Mouse (Mus musculus) liver, embryonic 12.5 days (tissue): Measurements from ENCODE around the gene Smim23. TPM values are rescaled to one million over a fixed set of nuclear protein-coding genes. Genes with fewer than 3 reads are reported as not detected.

Experiments
- ATAC-seq: fragments of 200-750 bp; cut with Nextera tagmentation; 2 replicates; pipeline ENCODE4 v1.8.0; 2017; ENCODE audit warnings: moderate number of reproducible peaks, mild to moderate bottlenecking, moderate library complexity
- H3K27ac ChIP-seq: fragments of 300-500 bp; sonication (generic); 2 replicates; pipeline ENCODE4 v1.5.1; 2016; ENCODE audit warnings: mild to moderate bottlenecking
- H3K27me3 ChIP-seq: fragments of 300-500 bp; sonication (generic); replicated peaks from 2 replicates; pipeline ENCODE4 v1.6.1; 2016; ENCODE audit warnings: mild to moderate bottlenecking, moderate library complexity
- H3K36me3 ChIP-seq: fragments of 300-500 bp; sonication (generic); 2 replicates; pipeline ENCODE4 v1.6.1; 2016; ENCODE audit warnings: mild to moderate bottlenecking, moderate library complexity
- H3K4me1 ChIP-seq: fragments of 300-500 bp; sonication (generic); 2 replicates; pipeline ENCODE4 v1.6.1; 2016
- H3K4me2 ChIP-seq: fragments of 300-500 bp; sonication (generic); 2 replicates; pipeline ENCODE4 v1.6.1; 2016; ENCODE audit warnings: mild to moderate bottlenecking, moderate library complexity
- H3K4me3 ChIP-seq: fragments of 300-500 bp; sonication (generic); 2 replicates; pipeline ENCODE4 v1.5.1; 2016; ENCODE audit warnings: mild to moderate bottlenecking, moderate library complexity
- H3K9ac ChIP-seq: fragments of 300-500 bp; sonication (generic); 2 replicates; pipeline ENCODE4 v1.6.1; 2016; ENCODE audit warnings: mild to moderate bottlenecking, moderate library complexity
- H3K9me3 ChIP-seq: fragments of 300-500 bp; sonication (generic); replicated peaks from 2 replicates; pipeline ENCODE4 v1.6.1; 2016; ENCODE audit warnings: mild to moderate bottlenecking, moderate library complexity
- WGBS: fragments of 180-500 bp; shearing (Covaris S2); methylation state at CpG from one replicate; pipeline ENCODE4 v1.1.7; 2016; ENCODE audit not compliant: insufficient replicate concordance; 5-methylcytosine and 5-hydroxymethylcytosine counted together
- polyA plus RNA-seq: library from polyadenylated mRNA; unstranded; fragments of >200 nt; fragmentation: Nextera tagmentation; extraction: Ambion mirVana; gene quantifications from 2 replicates; pipeline ENCODE4 v1.2.1, GENCODE M21; 2016

The Smim23 gene
- not detected in 2 replicates for polyA plus RNA-seq

- Histone ChIP-seq H3K27ac (no peak within 1 kb of the TSS), H3K9me3 (no peaks in the 10 kb centered on the region), H3K27me3 (peaks cover 3% of the 10 kb centered on the region; the same call in 1 of the 2 replicates), H3K4me1 (no peaks in the 10 kb centered on the region), H3K36me3 (no peaks in the 10 kb centered on the region), H3K4me3 (no peak within 1 kb of the TSS), H3K9ac (no peak within 1 kb of the TSS), H3K4me2 (no peak within 1 kb of the TSS)
- WGBS: 43% methylated on average over 1 of the region's 1 CpGs
- no peak for ATAC-seq
Measured at GRCm38 (mm10) chr11:32824505-32824904, at the start of gene Smim23. TSS of gene Smim23 (minus strand) at chr11:32824605.

GRCm38 (mm10) chr11:32868619-32869383 is 44.4 kb upstream of the Smim23 start:
- 70% methylated on average over 10 of the region's 10 CpGs for WGBS
- Histone ChIP-seq H3K9me3 (0 out of 2 replicates have a peak, but pooled peaks cover 4% of the 10 kb centered on the region), H3K4me2 (no peak overlapping the region), H3K36me3 (no peaks in the 10 kb centered on the region), H3K4me3 (no peak overlapping the region), H3K9ac (no peak overlapping the region), H3K4me1 (no peaks in the 10 kb centered on the region), H3K27me3 (no peaks in the 10 kb centered on the region), H3K27ac (no peak overlapping the region)
- ATAC-seq: no peak

GRCm38 (mm10) chr11:32864615-32865014 is 40.2 kb upstream of the Smim23 start:
- Histone ChIP-seq H3K27me3 (no peaks in the 10 kb centered on the region), H3K36me3 (no peaks in the 10 kb centered on the region), H3K27ac (no peak overlapping the region), H3K9me3 (no peaks in the 10 kb centered on the region), H3K9ac (no peak overlapping the region), H3K4me1 (no peaks in the 10 kb centered on the region), H3K4me3 (no peak overlapping the region), H3K4me2 (no peak overlapping the region)
- no peak for ATAC-seq
- WGBS: 79% methylated on average over 5 of the region's 5 CpGs

- H3K27me3 ChIP-seq: no peaks in the 10 kb centered on the region
- no peak overlapping the region for H3K27ac ChIP-seq
- WGBS: 44% methylated on average over 8 of the region's 8 CpGs
- H3K9ac ChIP-seq: no peak overlapping the region
- H3K9me3 ChIP-seq: no peaks in the 10 kb centered on the region
- no peak overlapping the region for H3K4me3 ChIP-seq
- no peak overlapping the region for H3K4me2 ChIP-seq
- ATAC-seq: no peak
- no peaks in the 10 kb centered on the region for H3K36me3 ChIP-seq
- no peaks in the 10 kb centered on the region for H3K4me1 ChIP-seq
Measured at GRCm38 (mm10) chr11:32857418-32857879, 33.0 kb upstream of the Smim23 start.

GRCm38 (mm10) chr11:32846682-32847222 is 22.3 kb upstream of the Smim23 start:
- H3K4me1 ChIP-seq: no peaks in the 10 kb centered on the region
- no peak overlapping the region for H3K4me3 ChIP-seq
- H3K4me2 ChIP-seq: no peak overlapping the region
- ATAC-seq: no peak
- WGBS: 57% methylated on average over 20 of the region's 20 CpGs
- no peaks in the 10 kb centered on the region for H3K27me3 ChIP-seq
- no peaks in the 10 kb centered on the region for H3K9me3 ChIP-seq
- H3K36me3 ChIP-seq: no peaks in the 10 kb centered on the region
- no peak overlapping the region for H3K27ac ChIP-seq
- no peak overlapping the region for H3K9ac ChIP-seq

- H3K27me3 ChIP-seq: 0 out of 2 replicates have a peak, but pooled peaks cover 5% of the 10 kb centered on the region
- WGBS: 72% methylated on average over 5 of the region's 5 CpGs
- H3K4me2 ChIP-seq: no peak overlapping the region
- no peak overlapping the region for H3K4me3 ChIP-seq
- no peaks in the 10 kb centered on the region for H3K9me3 ChIP-seq
- ATAC-seq: no peak
- no peaks in the 10 kb centered on the region for H3K4me1 ChIP-seq
- H3K9ac ChIP-seq: no peak overlapping the region
- no peaks in the 10 kb centered on the region for H3K36me3 ChIP-seq
- no peak overlapping the region for H3K27ac ChIP-seq
Measured at GRCm38 (mm10) chr11:32841169-32841568, 16.8 kb upstream of the Smim23 start.

- Histone ChIP-seq H3K27me3 (0 out of 2 replicates have a peak, but pooled peaks cover 5% of the 10 kb centered on the region), H3K27ac (no peak overlapping the region), H3K4me3 (no peak overlapping the region), H3K36me3 (no peaks in the 10 kb centered on the region), H3K4me1 (no peaks in the 10 kb centered on the region), H3K9me3 (no peaks in the 10 kb centered on the region), H3K9ac (no peak overlapping the region), H3K4me2 (no peak overlapping the region)
- 64% methylated on average over 9 of the region's 9 CpGs for WGBS
- ATAC-seq: no peak
Measured at GRCm38 (mm10) chr11:32840256-32840655, 15.9 kb upstream of the Smim23 start.

- H3K27me3 ChIP-seq: 0 out of 2 replicates have a peak, but pooled peaks cover 5% of the 10 kb centered on the region
- H3K27ac ChIP-seq: no peak overlapping the region
- H3K4me2 ChIP-seq: no peak overlapping the region
- no peak for ATAC-seq
- no peak overlapping the region for H3K9ac ChIP-seq
- no peaks in the 10 kb centered on the region for H3K9me3 ChIP-seq
- H3K36me3 ChIP-seq: no peaks in the 10 kb centered on the region
- no peak overlapping the region for H3K4me3 ChIP-seq
- no peaks in the 10 kb centered on the region for H3K4me1 ChIP-seq
- WGBS: 37% methylated on average over 8 of the region's 8 CpGs
Measured at GRCm38 (mm10) chr11:32835022-32835421, 10.6 kb upstream of the Smim23 start.

- 47% methylated on average over 13 of the region's 13 CpGs for WGBS
- no peak overlapping the region for H3K4me2 ChIP-seq
- no peak overlapping the region for H3K27ac ChIP-seq
- no peak for ATAC-seq
- H3K4me3 ChIP-seq: no peak overlapping the region
- H3K36me3 ChIP-seq: no peaks in the 10 kb centered on the region
- no peak overlapping the region for H3K9ac ChIP-seq
- H3K4me1 ChIP-seq: no peaks in the 10 kb centered on the region
- no peaks in the 10 kb centered on the region for H3K9me3 ChIP-seq
- 0 out of 2 replicates have a peak, but pooled peaks cover 5% of the 10 kb centered on the region for H3K27me3 ChIP-seq
Measured at GRCm38 (mm10) chr11:32834367-32834918, 10.0 kb upstream of the Smim23 start.

GRCm38 (mm10) chr11:32817566-32817965 is 6.8 kb downstream of the Smim23 start:
- no peak for ATAC-seq
- H3K9me3 ChIP-seq: no peaks in the 10 kb centered on the region
- H3K36me3 ChIP-seq: no peaks in the 10 kb centered on the region
- H3K27me3 ChIP-seq: peaks cover 3% of the 10 kb centered on the region; the same call in 1 of the 2 replicates
- no peaks in the 10 kb centered on the region for H3K4me1 ChIP-seq
- no peak overlapping the region for H3K9ac ChIP-seq
- no peak overlapping the region for H3K27ac ChIP-seq
- 83% methylated on average over 12 of the region's 12 CpGs for WGBS
- H3K4me3 ChIP-seq: no peak overlapping the region
- H3K4me2 ChIP-seq: no peak overlapping the region

GRCm38 (mm10) chr11:32814286-32814685 is 10.1 kb downstream of the Smim23 start:
- ATAC-seq: no peak
- H3K9me3 ChIP-seq: no peaks in the 10 kb centered on the region
- no peak overlapping the region for H3K9ac ChIP-seq
- no peak overlapping the region for H3K4me3 ChIP-seq
- H3K4me2 ChIP-seq: no peak overlapping the region
- H3K27ac ChIP-seq: no peak overlapping the region
- H3K4me1 ChIP-seq: no peaks in the 10 kb centered on the region
- no peaks in the 10 kb centered on the region for H3K36me3 ChIP-seq
- H3K27me3 ChIP-seq: no peaks in the 10 kb centered on the region
- WGBS: 73% methylated on average over 8 of the region's 8 CpGs

GRCm38 (mm10) chr11:32809091-32809490 is 15.3 kb downstream of the Smim23 start:
- H3K9ac ChIP-seq: no peak overlapping the region
- 47% methylated on average over 1 of the region's 1 CpGs for WGBS
- no peak overlapping the region for H3K27ac ChIP-seq
- H3K27me3 ChIP-seq: no peaks in the 10 kb centered on the region
- H3K9me3 ChIP-seq: no peaks in the 10 kb centered on the region
- H3K4me1 ChIP-seq: no peaks in the 10 kb centered on the region
- H3K4me3 ChIP-seq: no peak overlapping the region
- no peak for ATAC-seq
- no peaks in the 10 kb centered on the region for H3K36me3 ChIP-seq
- no peak overlapping the region for H3K4me2 ChIP-seq
